ENCODE assay signal across 25 mouse cellular contexts in the genomic region with DNA sequence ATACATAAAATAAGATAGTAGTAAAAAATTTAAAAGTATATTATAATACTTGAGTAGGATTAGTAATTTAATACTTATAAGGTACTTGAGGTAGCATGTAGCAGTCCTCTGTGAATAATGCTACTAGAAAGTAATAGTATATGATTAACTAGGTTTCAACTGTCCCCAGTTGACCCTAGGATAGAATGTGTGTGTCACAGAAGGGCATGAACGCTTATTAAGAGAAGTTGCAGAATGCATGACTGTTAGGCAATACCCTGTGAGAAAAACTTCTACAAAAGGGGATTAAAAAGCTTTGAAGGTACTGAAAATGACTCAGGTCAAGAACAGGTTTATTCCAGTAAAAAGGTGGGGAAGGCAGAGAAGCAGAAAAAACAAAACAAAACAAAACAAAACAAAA.
DNase-seq lines count a peak whose midpoint lies in the region; ATAC-seq and TF ChIP-seq lines count a peak whose summit lies in the region.
"Had no signal": no experiment of that assay in that cellular context is flagged by ENCODE, and none has a peak within 500 bp of the region (broad histone marks: within the 10 kb centered on the region; RNA-seq: fewer than 3 reads in every experiment).

No protein-coding gene starts in this region.

- no peak for DNase-seq in heart, embryonic 10.5 days (ENCODE audit: low spot score)
- no peak for DNase-seq in heart, adult 11 months
- DNase-seq in kidney, postnatal 0 days (ENCODE audit: low spot score): peak; percentile 22
- no peak for DNase-seq in kidney, adult 11 months
- DNase-seq in Patski (ENCODE audit: low read depth, low spot score): peak; percentile 33
- DNase-seq in adrenal gland, postnatal 25 days: no peak
- DNase-seq: adrenal gland, adult 8-10 months; adrenal gland, postnatal 36 days; cerebellum, adult 18-20 months; cerebellum, adult 9-11 months; cerebellum, postnatal 25 days; forebrain, postnatal 0 days; gastrocnemius, postnatal 36 days; heart, postnatal 14 days; heart, postnatal 4 days had no signal

- H3K4me2 ChIP-seq in kidney, postnatal 0 days (ENCODE audit: low read length): no peak overlapping the region
- H3K4me2 ChIP-seq: embryonic facial prominence, embryonic 12.5 days; embryonic facial prominence, embryonic 15.5 days; hindbrain, embryonic 14.5 days had no signal

- in situ Hi-C loops in Patski (cut with MboI; ENCODE audit: low pct_unique_long_range_greater_than_20kb): no loop called here

- H3K27ac ChIP-seq in heart, embryonic 10.5 days: peak overlapping the region; percentile 62; the same call in 1 of the 2 replicates
- no peak overlapping the region for H3K27ac ChIP-seq in kidney, postnatal 0 days
- H3K27ac ChIP-seq: embryonic facial prominence, embryonic 12.5 days; embryonic facial prominence, embryonic 15.5 days; hindbrain, embryonic 14.5 days; hindbrain, postnatal 0 days had no signal

- peaks cover 12% of the 10 kb centered on the region; the same call in 1 of the 2 replicates for H3K4me1 ChIP-seq in heart, embryonic 10.5 days
- H3K4me1 ChIP-seq in kidney, postnatal 0 days (replicated peaks; ENCODE audit: insufficient read depth, low read length): no peaks in the 10 kb centered on the region
- H3K4me1 ChIP-seq: embryonic facial prominence, embryonic 12.5 days; embryonic facial prominence, embryonic 15.5 days had no signal

- TF ChIP-seq CTCF in kidney, postnatal 0 days (IDR thresholded peaks at IDR 0.05; ENCODE audit: low read depth): no peak
- TF ChIP-seq CTCF in Patski (IDR thresholded peaks at IDR 0.05): no peak

- CTCF ChIA-PET in Patski (lab: Charles Lee): interaction anchor here (0.9 kb wide), 1 partner anchor 33 kb away, joined by 3 read pairs; no protein-coding TSS in a partner anchor

- WGBS in heart, embryonic 10.5 days: 61% methylated on average over 1 of the region's 1 CpGs
- 44% methylated on average over 1 of the region's 1 CpGs for WGBS in kidney, postnatal 0 days

- ATAC-seq in kidney, postnatal 0 days (replicated peaks; ENCODE audit: low FRiP score, low read depth): peak; percentile 79
- peak; percentile 54 for ATAC-seq in Patski
- ATAC-seq in megakaryocyte-erythroid progenitor cell, adult 5-6 weeks (replicated peaks; ENCODE audit: low FRiP score, low TSS enrichment, poor library complexity, severe bottlenecking): no peak
- ATAC-seq: activated CD4-positive, CD25-positive, alpha-beta regulatory T cell, adult 4 months; CD4-positive, CD25-positive, alpha-beta regulatory T cell, adult 4 months; forebrain, embryonic 14.5 days; forebrain, postnatal 0 days; hindbrain, postnatal 0 days; inflammation-experienced regulatory T-cells, adult 6 months had no signal

- no peak overlapping the region for H3K9ac ChIP-seq in kidney, postnatal 0 days (ENCODE audit: low read depth, low read length)
- H3K9ac ChIP-seq: embryonic facial prominence, embryonic 12.5 days; embryonic facial prominence, embryonic 15.5 days; forebrain, postnatal 0 days; heart, embryonic 13.5 days; hindbrain, embryonic 14.5 days had no signal

- POLR2A ChIA-PET in Patski (lab: Charles Lee): no interaction called here

- no peaks in the 10 kb centered on the region for H3K9me3 ChIP-seq in heart, embryonic 10.5 days
- H3K9me3 ChIP-seq in kidney, postnatal 0 days (replicated peaks; ENCODE audit: low read length): no peaks in the 10 kb centered on the region
- H3K9me3 ChIP-seq: embryonic facial prominence, embryonic 12.5 days; embryonic facial prominence, embryonic 15.5 days; heart, embryonic 13.5 days had no signal

- no peaks in the 10 kb centered on the region for H3K27me3 ChIP-seq in heart, embryonic 10.5 days (ENCODE audit: insufficient read depth, poor library complexity, severe bottlenecking)
- H3K27me3 ChIP-seq in kidney, postnatal 0 days (ENCODE audit: insufficient read depth, low read length): no peaks in the 10 kb centered on the region
- H3K27me3 ChIP-seq in Patski: no peaks in the 10 kb centered on the region
- H3K27me3 ChIP-seq: embryonic facial prominence, embryonic 12.5 days; embryonic facial prominence, embryonic 15.5 days; heart, embryonic 13.5 days had no signal

- H3K4me3 ChIP-seq in heart, embryonic 10.5 days: no peak overlapping the region
- no peak overlapping the region for H3K4me3 ChIP-seq in kidney, postnatal 0 days (replicated peaks; ENCODE audit: low read depth, low read length)
- H3K4me3 ChIP-seq: embryonic facial prominence, embryonic 12.5 days; embryonic facial prominence, embryonic 15.5 days; heart, embryonic 13.5 days had no signal

- H3K36me3 ChIP-seq in heart, embryonic 10.5 days: no peaks in the 10 kb centered on the region
- no peaks in the 10 kb centered on the region for H3K36me3 ChIP-seq in kidney, postnatal 0 days (ENCODE audit: insufficient read depth, low read length)
- H3K36me3 ChIP-seq: embryonic facial prominence, embryonic 12.5 days; embryonic facial prominence, embryonic 15.5 days; heart, embryonic 13.5 days had no signal

Comparison
In these comparisons a context has a peak if more than half of its experiments do, and no peak if none do; other contexts are left out.
1. DNase-seq: peak in kidney, postnatal 0 days (single experiment) and Patski (single experiment); none in heart, embryonic 10.5 days (single experiment), heart, adult 11 months (single experiment), kidney, adult 11 months (single experiment) and adrenal gland, postnatal 25 days (single experiment).